Mouse (Mus musculus): ENCODE results near the gene Plekhm3. TPM values are rescaled to one million over a fixed set of nuclear protein-coding genes. Genes with fewer than 3 reads are reported as not detected.

Gene Plekhm3
- total and polyA plus RNA-seq, 2 experiments from 2014 or later, result 3.5 to 12.4 TPM

- no peak overlapping the region for H3K27ac ChIP-seq (ENCODE audit: low read depth)
- ATAC-seq (ENCODE audit: insufficient read depth, low read depth), result no peak
- 58% methylated on average over 1 of the region's 1 CpGs for WGBS
Measured at GRCm38 (mm10) chr1:64866140-64866539, 90.5 kb downstream of the Plekhm3 start.

GRCm38 (mm10) chr1:64860235-64860920 lies 96.2 kb downstream of the Plekhm3 start:
- DNase-seq (ENCODE audit: low spot score) (no peak), ATAC-seq (ENCODE audit: insufficient read depth, low read depth) (no peak)
- 80% methylated on average over 11 of the region's 11 CpGs for WGBS
- H3K27me3 ChIP-seq (ENCODE audit: control insufficient read depth, insufficient read depth, low read length), result no peaks in the 10 kb centered on the region
- H3K9me3 ChIP-seq (replicated peaks; ENCODE audit: control insufficient read depth, low read length), result no peaks in the 10 kb centered on the region
- H3K36me3 ChIP-seq (replicated peaks; ENCODE audit: control insufficient read depth, insufficient read depth, low read length), result no peaks in the 10 kb centered on the region
- no peak for TF ChIP-seq EP300 (IDR thresholded peaks at IDR 0.05; ENCODE audit: low read depth)
- no peak for TF ChIP-seq CTCF (IDR thresholded peaks at IDR 0.05; ENCODE audit: low read depth)
- no peak overlapping the region for H3K27ac ChIP-seq (ENCODE audit: low read depth)
- no peak overlapping the region for H3K4me2 ChIP-seq (ENCODE audit: low read depth, low read length)
- no peak overlapping the region for H3K9ac ChIP-seq (replicated peaks; ENCODE audit: low read depth, low read length)
- no peak overlapping the region for H3K4me3 ChIP-seq (ENCODE audit: low read depth, low read length)
- H3K4me1 ChIP-seq (ENCODE audit: control insufficient read depth, insufficient read depth), result no peaks in the 10 kb centered on the region

More at GRCm38 (mm10) chr1:64866140-64866539, 90.5 kb downstream of the Plekhm3 start:
- no peak overlapping the region for H3K4me2 ChIP-seq (ENCODE audit: low read depth, low read length)
- no peak overlapping the region for H3K4me3 ChIP-seq (ENCODE audit: low read depth, low read length)
- H3K9ac ChIP-seq (replicated peaks; ENCODE audit: low read depth, low read length), result no peak overlapping the region
- no peaks in the 10 kb centered on the region for H3K4me1 ChIP-seq (ENCODE audit: control insufficient read depth, insufficient read depth)
- H3K36me3 ChIP-seq (replicated peaks; ENCODE audit: control insufficient read depth, insufficient read depth, low read length), result no peaks in the 10 kb centered on the region
- DNase-seq (ENCODE audit: low spot score), result no peak
- H3K9me3 ChIP-seq (replicated peaks; ENCODE audit: control insufficient read depth, low read length), result no peaks in the 10 kb centered on the region
- no peaks in the 10 kb centered on the region for H3K27me3 ChIP-seq (ENCODE audit: control insufficient read depth, insufficient read depth, low read length)
- TF ChIP-seq CTCF (IDR thresholded peaks at IDR 0.05; ENCODE audit: low read depth) (no peak), EP300 (IDR thresholded peaks at IDR 0.05; ENCODE audit: low read depth) (no peak)

GRCm38 (mm10) chr1:64859826-64860225 lies 96.8 kb downstream of the Plekhm3 start:
- Histone ChIP-seq H3K9me3 (replicated peaks; ENCODE audit: control insufficient read depth, low read length) (no peaks in the 10 kb centered on the region), H3K36me3 (replicated peaks; ENCODE audit: control insufficient read depth, insufficient read depth, low read length) (no peaks in the 10 kb centered on the region), H3K4me1 (ENCODE audit: control insufficient read depth, insufficient read depth) (no peaks in the 10 kb centered on the region), H3K4me2 (ENCODE audit: low read depth, low read length) (no peak overlapping the region), H3K4me3 (ENCODE audit: low read depth, low read length) (no peak overlapping the region), H3K9ac (replicated peaks; ENCODE audit: low read depth, low read length) (no peak overlapping the region), H3K27ac (ENCODE audit: low read depth) (no peak overlapping the region), H3K27me3 (ENCODE audit: control insufficient read depth, insufficient read depth, low read length) (no peaks in the 10 kb centered on the region)
- no peak for TF ChIP-seq CTCF (IDR thresholded peaks at IDR 0.05; ENCODE audit: low read depth)
- TF ChIP-seq EP300 (IDR thresholded peaks at IDR 0.05; ENCODE audit: low read depth), result no peak
- ATAC-seq (ENCODE audit: insufficient read depth, low read depth), result no peak
- 91% methylated on average over 5 of the region's 5 CpGs for WGBS
- no peak for DNase-seq (ENCODE audit: low spot score)

- H3K9ac ChIP-seq (replicated peaks; ENCODE audit: low read depth, low read length), result no peak overlapping the region
- TF ChIP-seq EP300 (IDR thresholded peaks at IDR 0.05; ENCODE audit: low read depth) (no peak), CTCF (IDR thresholded peaks at IDR 0.05; ENCODE audit: low read depth) (no peak)
- no peaks in the 10 kb centered on the region; the same call in 1 of the 2 replicates for H3K4me1 ChIP-seq (ENCODE audit: control insufficient read depth, insufficient read depth)
- no peak overlapping the region for H3K4me2 ChIP-seq (ENCODE audit: low read depth, low read length)
- 81% methylated on average over 5 of the region's 5 CpGs for WGBS
- no peaks in the 10 kb centered on the region for H3K9me3 ChIP-seq (replicated peaks; ENCODE audit: control insufficient read depth, low read length)
- H3K27me3 ChIP-seq (ENCODE audit: control insufficient read depth, insufficient read depth, low read length), result no peaks in the 10 kb centered on the region
- no peak overlapping the region for H3K4me3 ChIP-seq (ENCODE audit: low read depth, low read length)
- no peaks in the 10 kb centered on the region for H3K36me3 ChIP-seq (replicated peaks; ENCODE audit: control insufficient read depth, insufficient read depth, low read length)
- ATAC-seq (ENCODE audit: insufficient read depth, low read depth) (no peak), DNase-seq (ENCODE audit: low spot score) (no peak)
- no peak overlapping the region for H3K27ac ChIP-seq (ENCODE audit: low read depth)
Measured at GRCm38 (mm10) chr1:64854835-64855234, 101.8 kb downstream of the Plekhm3 start.

GRCm38 (mm10) chr1:64853738-64854730 lies 102.6 kb downstream of the Plekhm3 start:
- DNase-seq (ENCODE audit: low spot score) (no peak), ATAC-seq (ENCODE audit: insufficient read depth, low read depth) (no peak; the same call in 1 of the 2 replicates)
- no peak overlapping the region for H3K4me3 ChIP-seq (ENCODE audit: low read depth, low read length)
- TF ChIP-seq CTCF (IDR thresholded peaks at IDR 0.05; ENCODE audit: low read depth), result no peak
- no peak for TF ChIP-seq EP300 (IDR thresholded peaks at IDR 0.05; ENCODE audit: low read depth)
- WGBS, result 70% methylated on average over 5 of the region's 5 CpGs
- no peak overlapping the region; the same call in 1 of the 2 replicates for H3K27ac ChIP-seq (ENCODE audit: low read depth)
- no peaks in the 10 kb centered on the region for H3K27me3 ChIP-seq (ENCODE audit: control insufficient read depth, insufficient read depth, low read length)
- H3K4me2 ChIP-seq (ENCODE audit: low read depth, low read length), result no peak overlapping the region
- H3K4me1 ChIP-seq (ENCODE audit: control insufficient read depth, insufficient read depth), result peaks cover under 1% of the 10 kb centered on the region; the same call in 1 of the 2 replicates
- H3K9ac ChIP-seq (replicated peaks; ENCODE audit: low read depth, low read length), result no peak overlapping the region
- no peaks in the 10 kb centered on the region for H3K36me3 ChIP-seq (replicated peaks; ENCODE audit: control insufficient read depth, insufficient read depth, low read length)
- no peaks in the 10 kb centered on the region for H3K9me3 ChIP-seq (replicated peaks; ENCODE audit: control insufficient read depth, low read length)

Data from heart, postnatal 0 days (tissue).